Mouse (Mus musculus): Measurements from ENCODE around the gene Gna12.

Gene Gna12

DNA sequence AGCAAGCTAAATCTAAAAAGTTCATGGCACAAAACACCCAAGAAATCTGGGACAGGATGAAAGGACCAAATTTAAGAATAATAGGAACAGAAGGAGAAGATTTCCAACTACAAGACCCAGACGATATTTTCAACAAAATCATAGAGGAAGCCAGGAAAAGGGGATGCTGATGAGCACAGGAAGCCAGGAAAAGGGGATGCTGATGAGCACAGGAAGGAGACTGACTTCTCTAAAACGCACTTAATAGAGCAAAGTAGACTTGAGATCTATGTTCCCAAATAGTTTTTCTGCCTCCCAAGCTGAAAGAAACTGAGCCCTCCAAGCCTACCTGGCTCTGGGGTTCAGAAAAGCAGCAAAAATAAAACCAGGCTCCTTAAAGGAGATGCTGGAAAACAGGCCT lies 2.8 kb downstream of the Gna12 start:
- DNase-seq (ENCODE audit: low spot score): no peak

DNA sequence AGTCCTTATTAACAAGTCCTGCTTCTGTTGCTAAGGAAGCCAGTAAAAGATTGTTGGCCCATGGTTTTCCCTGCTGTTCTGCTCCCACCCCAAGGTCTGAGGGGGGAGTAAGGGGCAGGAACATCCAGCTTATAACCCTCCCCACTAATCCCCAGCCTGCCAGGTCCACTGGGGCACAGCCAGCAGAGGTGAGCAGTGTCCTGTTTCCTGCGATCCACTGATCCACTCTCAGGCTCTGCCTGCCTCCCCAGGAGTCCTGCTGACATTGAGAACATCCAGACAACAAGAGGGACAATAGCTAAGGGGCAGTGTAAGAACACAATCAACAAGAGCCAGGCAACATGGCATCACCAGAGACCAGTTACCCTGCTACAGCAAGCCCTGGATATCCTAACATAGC lies 3.4 kb downstream of the Gna12 start:
- no peak for DNase-seq (ENCODE audit: low spot score)

DNA sequence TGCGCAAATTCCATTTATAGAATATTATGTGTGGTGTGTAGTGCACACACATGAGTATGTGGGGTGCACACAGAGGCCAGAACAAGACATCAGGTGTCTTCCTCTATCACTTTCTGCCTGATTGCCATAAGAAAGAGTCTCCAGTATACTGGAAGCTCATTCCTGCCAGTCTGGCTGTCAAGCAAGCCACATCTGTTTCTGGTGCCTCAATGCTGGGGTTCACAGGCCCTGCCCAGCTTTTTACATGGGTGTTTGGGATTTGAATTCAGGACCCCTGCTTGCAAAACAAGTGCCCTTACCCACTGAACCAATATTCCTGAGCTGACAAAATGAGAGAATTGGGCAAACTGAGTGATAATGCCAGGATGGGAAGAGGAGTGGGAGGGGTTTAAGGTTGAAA lies 4.1 kb downstream of the Gna12 start:
- DNase-seq (ENCODE audit: low spot score): no peak

DNA sequence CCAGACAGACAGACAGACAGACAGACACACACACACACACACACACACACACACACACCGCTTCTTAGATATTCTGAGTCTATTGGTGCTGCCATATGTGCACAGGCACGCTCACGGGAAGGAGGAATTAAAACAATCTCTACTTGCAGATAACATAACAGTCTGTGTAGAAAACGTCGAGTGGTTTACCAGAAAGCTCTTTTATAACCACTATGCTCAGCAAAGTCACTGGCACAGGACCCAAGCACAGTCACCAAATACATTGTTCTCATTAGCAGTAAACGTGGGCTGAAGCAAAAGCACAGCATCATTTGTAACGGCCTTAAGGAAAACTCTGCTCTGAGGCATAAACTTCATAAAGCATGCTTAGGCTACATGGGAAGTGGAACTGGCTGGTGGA lies 6.1 kb downstream of the Gna12 start:
- peak; percentile 57 for DNase-seq (ENCODE audit: low spot score)

DNA sequence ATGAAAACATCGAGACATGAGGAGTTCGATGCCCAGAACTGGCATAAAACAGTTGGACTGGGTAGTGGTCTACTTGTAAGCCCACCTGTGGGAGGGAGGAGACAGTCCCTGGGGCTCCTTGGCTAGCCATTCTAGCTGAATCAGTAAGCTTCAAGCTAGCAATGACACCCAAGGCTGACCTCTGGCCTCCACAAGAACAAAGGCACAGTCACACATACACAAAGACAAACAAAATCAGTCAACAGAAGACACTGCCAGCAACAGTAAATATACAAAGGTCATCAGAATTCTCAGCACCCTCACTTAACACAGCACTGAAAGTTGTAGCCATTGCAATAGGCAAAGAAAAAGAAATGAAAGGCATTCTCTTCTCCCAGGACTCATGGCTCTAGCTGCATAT lies 6.8 kb downstream of the Gna12 start:
- DNase-seq (ENCODE audit: low spot score): no peak

DNA sequence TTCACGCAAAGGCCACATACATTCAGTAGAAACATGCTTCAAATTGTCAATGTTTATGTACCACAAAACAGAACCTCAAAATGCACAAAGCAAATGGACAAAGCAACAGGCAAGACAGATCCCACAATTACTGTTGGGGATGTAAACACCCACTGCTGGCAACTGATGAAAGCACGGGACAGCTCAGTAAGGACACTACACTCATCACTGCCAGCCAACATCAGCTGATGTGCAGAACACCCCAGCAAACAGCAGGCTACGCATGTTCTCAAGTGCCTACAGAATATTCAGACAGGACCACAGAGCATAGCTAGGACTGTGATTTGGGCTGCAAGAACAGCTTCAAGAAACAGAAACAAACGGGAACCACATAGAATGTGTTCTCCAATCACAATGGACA lies 8.3 kb downstream of the Gna12 start:
- no peak for DNase-seq (ENCODE audit: low spot score)

DNA sequence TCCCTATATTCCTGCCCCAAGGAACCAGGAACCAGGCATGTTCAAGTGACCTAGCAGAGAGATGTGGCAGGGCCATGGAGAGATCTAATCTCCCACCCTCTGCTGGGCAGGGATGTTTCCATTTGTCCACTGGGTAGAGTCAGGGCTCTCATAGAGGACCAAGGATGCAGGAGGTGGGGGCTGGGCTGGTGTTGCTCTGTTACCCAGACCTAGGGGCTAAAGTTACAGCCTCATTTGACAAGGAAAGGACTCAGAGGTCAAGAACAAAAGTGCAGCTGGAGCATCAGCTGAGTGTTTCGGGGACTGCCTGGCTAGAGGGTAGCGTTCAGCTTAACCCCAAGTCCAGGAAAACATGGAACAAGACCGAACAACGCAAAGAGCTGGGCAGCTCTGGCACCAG lies 9.7 kb downstream of the Gna12 start:
- no peak for DNase-seq (ENCODE audit: low spot score)

DNA sequence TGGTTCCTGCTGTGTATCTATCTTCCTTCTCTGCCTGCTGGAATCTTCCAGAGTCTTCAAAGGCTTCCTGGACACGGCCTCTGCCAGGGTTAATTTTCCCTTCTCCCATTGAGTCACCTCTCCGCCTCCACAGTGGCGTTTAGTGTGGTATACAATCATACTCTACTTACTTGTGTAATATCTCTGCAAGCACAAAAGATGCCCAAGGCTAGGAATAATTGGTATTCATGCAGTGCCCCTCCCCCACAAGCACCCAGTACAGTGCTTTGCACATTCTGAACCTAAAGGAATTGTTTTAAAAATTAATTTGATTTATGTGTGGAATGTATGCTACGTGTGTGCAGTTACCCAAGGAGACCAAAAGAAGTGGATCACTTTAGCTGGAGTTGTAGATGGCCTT lies 10.6 kb downstream of the Gna12 start:
- DNase-seq (ENCODE audit: low spot score): no peak

DNA sequence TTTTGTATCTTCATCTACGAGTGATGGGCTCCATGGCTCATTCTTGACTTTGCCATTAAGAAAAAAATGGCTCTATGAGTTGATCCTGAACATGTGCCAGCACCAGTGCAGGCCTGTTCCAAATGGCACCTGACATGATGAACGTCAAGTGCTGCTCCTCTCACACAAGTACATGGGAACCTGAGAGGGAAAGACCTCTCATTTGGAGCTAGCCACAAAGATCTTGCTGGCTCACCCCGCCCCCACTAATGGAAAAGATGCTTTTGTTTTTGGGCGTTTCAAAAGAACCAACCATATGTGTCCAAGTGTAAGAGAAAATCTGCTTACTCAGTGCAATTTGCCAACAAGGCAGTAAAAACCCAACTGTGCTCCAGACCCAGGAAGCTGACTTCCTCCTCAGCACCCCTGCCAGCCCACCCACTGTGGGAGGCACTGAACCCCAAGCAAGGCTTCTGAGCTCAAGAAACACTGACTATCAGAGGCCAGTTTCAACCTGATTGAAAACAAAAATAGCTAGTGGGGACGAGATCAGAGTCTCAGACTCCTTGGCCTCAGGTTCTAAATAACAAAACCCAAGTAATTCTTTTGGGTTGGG lies 11.7 kb downstream of the Gna12 start:
- no peak for DNase-seq (ENCODE audit: low spot score)

DNA sequence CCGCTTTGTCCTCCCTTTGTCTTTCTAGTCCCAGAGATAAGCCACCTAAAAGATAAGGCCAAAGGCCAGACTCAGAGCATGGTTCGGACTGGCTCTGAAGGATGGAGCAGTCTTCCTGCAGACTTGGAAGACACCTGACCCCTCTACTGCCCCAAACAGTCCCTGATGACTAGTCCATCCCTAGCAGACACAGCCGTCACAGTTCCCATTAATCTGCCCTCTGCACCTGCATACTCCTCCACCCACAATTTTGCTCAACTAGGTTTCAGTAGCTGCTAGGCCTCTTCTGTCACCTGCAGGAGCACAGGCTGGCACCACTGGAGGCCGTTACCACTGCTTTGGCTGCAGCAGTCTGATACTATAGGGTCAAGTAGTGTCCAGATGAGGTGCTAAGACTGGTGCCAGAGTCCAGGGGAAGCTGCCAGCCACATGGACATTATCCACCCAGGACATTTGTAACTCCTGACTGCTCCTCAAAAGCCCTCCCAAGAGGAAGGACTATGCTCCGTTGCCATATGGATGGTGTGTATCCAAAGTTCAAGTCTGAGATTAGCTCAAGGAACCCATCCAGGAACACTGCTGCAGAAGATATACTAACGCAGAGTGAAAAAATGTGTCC lies 13.2 kb downstream of the Gna12 start:
- DNase-seq (ENCODE audit: low spot score): no peak

DNA sequence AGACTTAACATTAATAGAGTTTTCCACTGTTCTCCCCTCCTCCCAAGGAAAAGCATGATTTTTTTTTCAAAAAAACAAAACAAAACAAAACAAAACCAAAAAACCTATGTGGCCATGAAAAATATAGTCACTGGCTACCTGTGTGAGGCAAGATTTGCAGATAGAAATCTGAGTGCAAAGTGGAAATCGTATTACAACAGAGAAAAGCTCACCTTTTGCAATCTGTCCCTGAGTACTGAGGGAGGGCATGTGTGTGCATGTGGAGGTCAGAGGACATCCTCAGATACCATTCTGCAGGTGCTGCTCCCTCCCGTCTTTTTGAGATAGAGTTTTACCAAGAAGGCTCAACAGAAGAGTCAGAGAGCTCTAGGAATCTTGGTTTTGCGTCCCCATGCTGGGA lies 14.2 kb downstream of the Gna12 start:
- no peak for DNase-seq (ENCODE audit: low spot score)

DNA sequence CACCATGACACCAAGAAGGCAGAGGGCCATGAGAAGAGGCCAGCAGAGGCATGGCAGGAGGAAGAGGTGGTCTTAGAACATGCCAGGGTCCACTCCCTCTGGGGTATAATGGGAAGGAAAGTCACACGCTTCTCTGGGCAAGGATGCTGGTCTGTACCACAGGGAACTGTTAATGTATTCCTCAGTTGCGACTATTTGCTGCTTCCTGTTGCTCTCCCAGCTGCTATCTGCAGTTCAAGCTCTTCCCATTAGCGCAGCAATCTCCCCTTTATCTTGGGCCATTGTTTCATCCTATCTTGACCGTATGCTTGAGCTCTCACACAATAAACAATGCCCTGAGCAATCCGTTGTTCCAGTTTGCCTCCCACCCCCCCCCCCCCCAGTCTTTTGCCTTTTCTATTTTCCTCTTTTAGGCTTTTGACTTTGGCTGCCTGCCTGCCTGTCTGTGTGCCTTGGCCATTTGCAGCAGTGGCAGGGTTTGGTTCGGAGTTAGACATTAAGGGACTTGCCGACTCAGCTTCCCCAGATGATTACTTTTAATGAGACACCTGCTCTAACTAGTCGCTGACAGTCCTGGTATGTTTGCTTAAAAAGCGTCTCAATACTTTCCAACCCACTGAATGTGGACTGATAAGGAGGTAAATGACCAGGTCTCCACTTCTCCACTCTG lies 15.0 kb downstream of the Gna12 start:
- peak; percentile 59 for DNase-seq (ENCODE audit: low spot score)

DNA sequence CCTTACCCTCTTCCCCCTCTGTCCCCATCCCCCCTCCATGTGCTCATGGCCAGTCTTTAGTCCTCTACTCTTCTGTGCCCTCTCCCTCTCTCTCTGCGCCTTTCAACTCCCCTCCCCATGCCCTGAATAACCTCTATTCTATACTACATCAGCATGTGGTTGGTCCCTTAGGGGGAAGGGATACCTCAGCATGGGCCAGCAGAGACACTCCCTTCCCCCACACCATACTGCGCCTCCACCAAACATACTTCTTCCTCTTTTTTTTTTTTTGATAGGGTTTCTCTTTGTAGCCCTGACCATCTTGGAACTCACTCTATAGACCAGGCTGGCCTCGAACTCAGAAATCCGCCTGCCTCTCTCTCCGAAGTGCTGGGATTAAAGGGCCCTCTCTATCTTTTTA lies 15.8 kb downstream of the Gna12 start:
- no peak for DNase-seq (ENCODE audit: low spot score)

DNA sequence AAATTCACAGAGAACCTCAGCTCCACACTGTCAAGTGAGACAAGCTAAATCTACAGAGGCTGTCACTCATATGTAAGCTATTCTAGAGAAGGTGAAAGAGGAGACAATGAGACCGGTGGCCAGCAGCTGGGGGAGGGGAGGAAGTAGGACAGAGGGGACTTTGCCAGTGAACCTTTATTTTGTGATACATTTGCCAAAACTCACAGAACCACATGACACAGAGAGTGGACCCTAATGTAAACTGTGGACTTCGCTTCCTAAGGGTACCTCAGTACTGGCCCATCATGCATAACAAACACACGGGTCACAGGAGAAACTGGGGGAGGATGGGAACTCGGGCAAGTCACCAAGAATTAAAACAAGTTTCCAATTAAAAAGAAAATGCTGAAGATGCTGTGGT lies 17.5 kb downstream of the Gna12 start:
- DNase-seq (ENCODE audit: low spot score): no peak

DNA sequence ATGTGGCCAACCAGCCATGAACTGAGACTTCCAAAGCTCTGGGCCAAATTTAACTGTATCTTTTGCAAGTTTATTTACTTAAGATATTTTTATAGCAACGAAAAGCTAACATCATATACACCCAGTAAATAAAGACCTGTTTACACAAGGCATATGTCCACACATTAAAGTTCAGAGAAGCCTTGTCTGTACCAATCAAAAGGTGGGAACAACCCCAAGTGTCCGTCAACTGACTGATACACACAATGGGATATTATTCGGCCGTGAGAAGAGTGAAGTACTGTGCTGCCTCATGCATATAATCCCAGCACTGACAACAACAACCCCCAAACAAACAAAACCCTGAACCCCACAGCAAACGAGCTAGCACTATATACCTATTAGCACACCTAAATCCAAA lies 18.2 kb downstream of the Gna12 start:
- no peak for DNase-seq (ENCODE audit: low spot score)

DNA sequence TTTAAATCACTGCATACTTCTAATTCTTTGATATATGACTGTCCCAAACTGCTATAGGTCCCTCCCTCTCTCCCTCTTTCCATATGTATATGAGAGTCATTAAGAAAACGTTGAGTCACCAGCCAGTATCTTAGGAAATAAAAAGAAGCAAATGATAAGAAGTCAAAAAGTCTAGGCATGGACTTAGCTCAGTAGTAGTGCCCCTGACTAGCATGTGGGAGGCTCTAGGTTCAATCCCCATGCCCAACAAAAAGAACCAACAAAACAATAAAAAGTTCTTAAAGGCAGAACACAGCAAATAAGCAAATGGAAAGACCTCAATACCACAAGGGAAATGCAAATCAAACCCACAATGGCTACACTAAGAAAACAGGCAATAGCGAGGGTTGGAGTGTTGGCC lies 18.8 kb downstream of the Gna12 start:
- no peak for DNase-seq (ENCODE audit: low spot score)

DNA sequence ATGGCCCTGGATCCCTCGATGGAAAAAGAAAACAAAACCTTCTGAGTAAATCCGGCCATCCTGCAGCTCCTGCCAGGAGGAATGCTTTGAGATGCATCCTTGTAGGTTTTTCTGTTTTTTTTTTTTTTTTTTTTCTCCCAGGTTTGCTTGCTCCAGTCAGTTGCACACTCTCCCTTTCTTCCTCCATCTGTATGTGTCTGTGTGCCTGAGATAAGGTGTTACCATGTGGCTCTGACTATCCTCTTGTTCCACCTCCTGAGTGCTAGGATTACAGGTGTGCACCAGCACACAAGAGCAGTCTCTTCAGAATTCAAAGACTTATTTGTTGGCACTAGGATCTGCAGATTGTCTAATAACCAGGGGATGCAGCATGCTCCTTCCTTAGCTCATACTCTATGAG lies 23.3 kb downstream of the Gna12 start:
- no peak for DNase-seq (ENCODE audit: low spot score)

DNA sequence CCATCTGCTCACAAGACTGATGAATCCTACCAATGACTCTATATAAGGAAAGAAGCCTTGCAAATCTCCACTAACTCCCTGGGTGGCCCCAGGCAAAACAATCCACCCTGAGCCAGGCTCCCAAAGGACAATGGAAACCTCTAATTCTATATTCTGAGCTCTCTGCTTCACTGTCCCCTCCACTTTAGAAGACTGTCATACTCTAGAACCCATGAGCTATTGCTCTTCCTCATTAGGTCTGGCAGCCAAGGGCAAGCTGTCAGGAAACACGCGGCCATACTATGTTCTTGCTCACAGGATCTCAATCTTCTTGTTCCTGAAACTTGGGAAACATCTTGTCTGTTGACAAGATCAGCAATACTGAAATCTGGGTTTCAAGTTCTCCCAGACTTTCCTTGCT lies 24.0 kb downstream of the Gna12 start:
- DNase-seq (ENCODE audit: low spot score): no peak

DNA sequence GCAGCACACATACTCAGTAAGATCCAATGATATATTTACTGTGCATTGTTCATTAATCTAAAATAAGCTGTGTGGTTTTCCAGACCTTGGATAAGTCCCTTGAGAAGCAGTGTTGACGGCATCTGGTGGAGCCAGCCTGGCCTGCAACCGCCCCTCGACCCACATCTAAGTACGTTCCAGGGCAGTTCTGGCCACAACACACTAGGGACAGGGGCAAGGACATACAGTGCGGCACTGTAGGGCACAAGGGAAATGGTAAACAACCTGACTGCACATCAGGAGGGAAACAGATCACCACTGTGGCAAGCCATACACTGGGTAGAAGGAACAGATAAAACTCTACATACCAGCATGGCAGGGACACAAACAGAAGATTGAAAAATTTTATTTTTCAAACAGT lies 28.4 kb downstream of the Gna12 start:
- no peak for DNase-seq (ENCODE audit: low spot score)

DNA sequence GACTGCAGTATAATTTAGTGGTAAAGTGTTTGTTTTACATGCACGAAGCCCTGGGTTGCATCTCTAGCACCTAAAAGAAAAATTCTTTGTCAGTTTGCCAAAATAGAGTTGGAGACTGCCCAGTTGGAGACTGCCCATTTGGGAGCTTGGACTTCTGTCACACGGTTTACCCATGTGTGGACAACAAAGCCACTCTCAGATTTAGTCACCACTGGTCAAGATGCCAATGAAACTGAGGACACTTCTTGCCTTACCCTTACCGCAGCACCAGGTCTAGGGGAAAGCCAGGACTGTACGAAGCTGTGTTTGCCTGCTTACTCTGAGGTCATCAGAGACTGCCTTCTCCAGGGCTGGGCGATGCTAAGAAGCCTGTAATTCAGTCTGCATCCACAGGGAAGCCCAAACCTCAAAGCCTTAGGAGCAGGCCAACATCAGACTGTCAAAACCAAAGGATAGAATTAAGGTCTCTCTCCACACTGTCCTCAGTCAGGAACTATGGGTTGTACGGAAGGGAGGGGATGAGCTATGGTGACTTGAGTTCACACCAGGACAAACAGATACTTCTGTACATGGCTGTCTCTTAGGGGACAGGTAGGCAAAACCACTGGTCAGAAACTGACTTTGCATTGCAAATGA lies 29.8 kb downstream of the Gna12 start:
- DNase-seq (ENCODE audit: low spot score): no peak

DNA sequence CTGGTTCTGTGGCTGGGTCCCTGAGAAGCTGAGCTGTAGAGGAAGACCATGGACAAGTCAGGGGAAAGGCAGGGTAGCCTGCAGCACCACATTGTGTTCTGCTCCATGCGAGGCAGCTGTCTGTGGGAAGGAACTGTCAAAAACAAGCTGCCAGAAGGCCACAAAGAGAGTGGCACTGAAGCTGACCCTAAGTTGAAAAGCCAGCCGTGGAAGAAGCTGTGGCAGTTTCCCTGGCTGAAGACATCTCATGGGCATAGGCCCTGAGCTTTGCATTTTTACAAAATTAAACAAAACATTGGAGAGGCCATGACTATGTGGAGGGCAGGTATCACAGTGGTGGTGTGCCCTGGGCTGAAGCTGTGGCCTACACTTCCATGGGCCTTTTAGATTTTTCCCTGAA lies 31.0 kb downstream of the Gna12 start:
- no peak for DNase-seq (ENCODE audit: low spot score)

DNA sequence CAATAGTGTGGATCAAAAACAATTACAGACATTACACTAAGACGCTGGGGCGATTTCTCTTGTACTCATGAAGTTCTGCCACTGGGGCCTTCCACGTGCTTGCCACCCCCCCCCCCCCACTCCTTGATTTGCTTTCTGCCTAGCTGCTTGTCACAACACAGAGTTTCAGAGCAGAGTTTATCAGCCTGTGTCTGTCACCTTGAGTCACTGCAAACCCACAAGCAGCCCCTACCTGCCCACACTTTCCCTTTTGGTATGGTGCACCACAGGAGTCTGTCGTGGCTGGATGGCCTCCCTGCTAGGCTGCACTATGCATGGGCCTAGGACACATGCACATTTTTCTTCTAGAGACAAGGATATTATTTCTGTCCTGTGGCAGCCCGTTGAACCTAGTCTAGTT lies 31.5 kb downstream of the Gna12 start:
- DNase-seq (ENCODE audit: low spot score): no peak

DNA sequence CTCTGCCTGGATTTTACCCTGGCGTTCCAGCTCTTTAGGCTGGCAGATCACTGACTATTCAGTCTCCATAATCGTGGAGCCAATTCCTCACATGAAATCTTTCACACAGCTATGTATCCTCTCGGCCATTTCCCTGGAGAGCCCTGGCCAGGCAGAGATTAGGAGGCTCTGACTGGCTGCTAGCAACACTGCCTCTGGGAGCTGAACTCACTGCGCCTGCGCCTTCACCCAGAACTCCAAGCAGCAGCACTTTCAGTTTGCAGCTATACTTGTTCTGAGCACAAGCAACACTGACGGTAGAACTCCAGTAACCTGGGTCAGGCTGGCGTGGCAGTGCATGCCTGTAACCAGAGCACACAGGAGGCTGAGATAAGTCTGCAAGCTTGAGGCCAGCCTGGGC lies 32.1 kb downstream of the Gna12 start:
- no peak for DNase-seq (ENCODE audit: low spot score)

DNA sequence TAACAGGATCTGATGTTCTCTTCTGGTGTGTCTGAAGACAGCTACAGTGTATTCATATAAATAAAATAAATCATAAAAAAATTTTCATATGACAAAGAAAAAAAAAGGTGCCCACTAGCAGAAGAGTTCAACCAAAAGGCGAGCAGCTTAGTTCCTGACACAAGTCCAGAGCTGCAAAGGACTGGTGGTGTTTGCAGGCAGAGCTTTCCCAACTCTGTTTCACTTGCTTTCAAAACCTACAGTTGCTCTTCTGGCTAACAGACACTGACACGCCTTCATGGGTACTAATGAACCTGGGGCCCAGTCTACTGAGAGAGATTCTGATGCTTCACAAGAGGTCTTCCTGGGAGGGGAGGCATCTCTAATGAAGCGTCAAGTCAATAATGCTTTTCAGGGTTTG lies 34.2 kb downstream of the Gna12 start:
- no peak for DNase-seq (ENCODE audit: low spot score)
